Mouse (Mus musculus): ENCODE results near the gene Usp19.

- no peak for TF ChIP-seq CTCF (IDR thresholded peaks at IDR 0.05; ENCODE audit: low read depth, low read length)
- TF ChIP-seq GATA1 (IDR thresholded peaks at IDR 0.05; ENCODE audit: borderline replicate concordance, low read length) = no peak
- no peak for TF ChIP-seq TAL1 (conservative IDR thresholded peaks at IDR 0.05; ENCODE audit: low read depth, low read length)
Observed at GRCm38 (mm10) chr9:108454429-108454828, 36.0 kb upstream of the Usp19 start.

Data from G1E (cell line).